Mouse (Mus musculus) midbrain, embryonic 10.5 days (tissue): ENCODE results near the gene Bglap. TPM values are rescaled to one million over a fixed set of nuclear protein-coding genes. Genes with fewer than 3 reads are reported as not detected.
"Not testable (repeated sequence)": the region's sequence is repeated elsewhere in the genome, so short reads cannot be mapped to it uniquely, and the experiment has no call there.

Source experiments
- DNase-seq: peaks from one replicate; pipeline ENCODE4 v3.0.0-alpha.2; 2017; ENCODE audit warnings: low spot score
- H3K27ac ChIP-seq: fragments of 300-500 bp; sonication (generic); replicated peaks from 2 replicates; pipeline ENCODE4 v1.5.1; 2016; ENCODE audit warnings: mild to moderate bottlenecking
- H3K27me3 ChIP-seq: fragments of 300-500 bp; sonication (generic); 2 replicates; pipeline ENCODE4 v1.6.1; 2016; ENCODE audit warnings: low read depth, mild to moderate bottlenecking; ENCODE audit not compliant: poor library complexity, severe bottlenecking
- H3K36me3 ChIP-seq: fragments of 300-500 bp; sonication (generic); 2 replicates; pipeline ENCODE4 v1.6.1; 2016; ENCODE audit warnings: mild to moderate bottlenecking, moderate library complexity
- H3K4me1 ChIP-seq: fragments of 300-500 bp; sonication (generic); 2 replicates; pipeline ENCODE4 v1.6.1; 2016
- H3K4me3 ChIP-seq: fragments of 300-500 bp; sonication (generic); 2 replicates; pipeline ENCODE4 v1.5.1; 2016; ENCODE audit warnings: mild to moderate bottlenecking, moderate library complexity
- H3K9me3 ChIP-seq: fragments of 300-500 bp; sonication (generic); replicated peaks from 2 replicates; pipeline ENCODE4 v1.6.1; 2016; ENCODE audit warnings: mild to moderate bottlenecking
- WGBS: fragments of 180-500 bp; shearing (Covaris S2); methylation state at CpG from one replicate; pipeline ENCODE4 v1.1.7; 2016; 5-methylcytosine and 5-hydroxymethylcytosine counted together
- polyA plus RNA-seq: library from polyadenylated mRNA; unstranded; fragments of >200 nt; fragmentation: Nextera tagmentation; extraction: Ambion mirVana; gene quantifications from 2 replicates; pipeline ENCODE4 v1.2.1, GENCODE M21; 2016

Bglap gene
- polyA plus RNA-seq, 1 experiment from 2014 or later: not detected

DNA sequence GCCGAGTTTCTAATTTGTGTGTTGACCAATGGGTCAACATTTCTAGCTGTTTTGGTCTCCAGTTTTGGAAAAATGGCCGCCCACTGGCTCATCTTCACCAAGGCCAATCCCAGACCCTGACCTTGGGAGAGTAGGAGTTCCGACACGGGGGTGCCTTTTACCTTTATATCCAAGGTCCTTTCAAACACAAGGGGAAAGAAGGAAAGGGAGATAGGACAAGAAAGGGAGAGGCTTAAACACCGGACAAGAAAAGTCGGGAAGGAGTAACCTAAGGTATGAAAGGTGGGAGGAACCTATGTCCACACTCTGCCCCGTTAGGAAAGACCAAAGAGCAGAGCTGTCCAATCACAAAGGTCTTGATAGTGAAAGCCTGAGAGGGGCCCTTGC is 26.4 kb upstream of the Bglap start:
- WGBS: 25% methylated on average over 7 of the region's 7 CpGs
- Histone ChIP-seq H3K27ac (peak overlapping the region; percentile 94), H3K4me3 (peak overlapping the region; percentile 80), H3K4me1 (peaks cover 42% of the 10 kb centered on the region), H3K9me3 (no peaks in the 10 kb centered on the region), H3K27me3 (no peaks in the 10 kb centered on the region), H3K36me3 (peaks cover 44% of the 10 kb centered on the region)
- DNase-seq: no peak

GRCm38 (mm10) chr3:88409741-88410644 is 25.7 kb upstream of the Bglap start, which contains the start of gene Pmf1:
TSS of gene Pmf1 (minus strand) at chr3:88410331.
- H3K4me3 ChIP-seq: peak within 1 kb of the TSS; percentile 80
- no peaks in the 10 kb centered on the region for H3K9me3 ChIP-seq
- H3K27me3 ChIP-seq: no peaks in the 10 kb centered on the region
- H3K27ac ChIP-seq: peak within 1 kb of the TSS; percentile 94
- peak; percentile 94 for DNase-seq
- WGBS: under 1% methylated on average over 54 of the region's 54 CpGs
- peaks cover 42% of the 10 kb centered on the region for H3K4me1 ChIP-seq
- peaks cover 37% of the 10 kb centered on the region for H3K36me3 ChIP-seq

DNA sequence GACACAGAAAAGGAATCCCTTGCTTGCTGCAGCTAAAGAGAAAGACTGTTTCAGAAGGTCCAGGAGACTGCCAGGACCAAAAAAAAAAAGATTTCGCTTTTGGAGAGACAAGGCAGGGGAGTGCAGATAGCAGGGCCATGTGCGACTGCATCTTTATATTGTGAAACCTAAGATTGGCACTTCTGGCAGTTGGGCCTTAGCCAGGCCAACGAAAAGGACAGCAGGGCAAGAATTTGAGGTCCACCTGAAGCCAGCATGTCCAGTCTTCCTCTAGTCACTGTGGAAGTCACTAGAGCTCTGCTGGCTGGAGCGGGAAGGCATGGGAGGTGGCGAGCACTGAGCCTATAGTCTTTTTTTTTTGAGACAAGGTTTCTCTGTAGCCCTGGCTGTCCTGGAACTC is 24.7 kb upstream of the Bglap start:
- Histone ChIP-seq H3K36me3 (peaks cover 36% of the 10 kb centered on the region), H3K9me3 (no peaks in the 10 kb centered on the region), H3K27ac (peak overlapping the region; percentile 94), H3K4me1 (peaks cover 42% of the 10 kb centered on the region), H3K27me3 (no peaks in the 10 kb centered on the region), H3K4me3 (peak overlapping the region; percentile 80)
- no peak for DNase-seq
- WGBS: 72% methylated on average over 5 of the region's 5 CpGs

DNA sequence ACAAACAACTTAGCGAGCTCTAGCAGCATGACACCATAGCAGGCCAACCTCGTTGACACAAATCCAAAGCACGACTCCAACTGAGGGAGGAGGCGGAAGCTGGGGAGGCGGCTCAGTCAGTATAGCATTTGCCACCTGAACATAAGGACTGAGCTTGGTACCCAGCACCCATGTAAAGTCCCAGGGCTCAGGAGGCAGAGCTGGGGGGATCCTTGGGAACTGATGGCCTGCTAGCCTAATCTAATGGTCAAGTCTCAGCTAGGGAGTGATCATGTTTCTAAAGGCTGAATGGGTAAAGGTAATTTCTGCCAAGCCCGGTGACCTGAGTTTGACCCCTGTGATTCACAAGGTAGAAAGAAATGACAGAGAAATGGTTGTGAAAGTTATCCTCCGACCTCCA is 23.3 kb upstream of the Bglap start:
- H3K27ac ChIP-seq: no peak overlapping the region

GRCm38 (mm10) chr3:88407090-88407489 is 22.8 kb upstream of the Bglap start:
- H3K27ac ChIP-seq: no peak overlapping the region; the same call in 1 of the 2 replicates
- no peaks in the 10 kb centered on the region for H3K27me3 ChIP-seq
- 5% methylated on average over 2 of the region's 2 CpGs for WGBS
- no peaks in the 10 kb centered on the region for H3K9me3 ChIP-seq
- peak; percentile 69 for DNase-seq
- H3K36me3 ChIP-seq: peaks cover 36% of the 10 kb centered on the region
- H3K4me3 ChIP-seq: no peak overlapping the region
- H3K4me1 ChIP-seq: peaks cover 42% of the 10 kb centered on the region

More for the DNA sequence above, 23.3 kb upstream of the Bglap start:
- Histone ChIP-seq H3K36me3 (peaks cover 36% of the 10 kb centered on the region), H3K4me3 (no peak overlapping the region), H3K27me3 (no peaks in the 10 kb centered on the region), H3K9me3 (no peaks in the 10 kb centered on the region), H3K4me1 (peaks cover 42% of the 10 kb centered on the region)
- DNase-seq: no peak
- WGBS: 66% methylated on average over 7 of the region's 7 CpGs

- no peak overlapping the region for H3K4me3 ChIP-seq
- WGBS: 93% methylated on average over 10 of the region's 10 CpGs
- H3K36me3 ChIP-seq: peaks cover 53% of the 10 kb centered on the region
- H3K4me1 ChIP-seq: peaks cover 23% of the 10 kb centered on the region
- H3K27ac ChIP-seq: no peak overlapping the region
- no peak for DNase-seq
- no peaks in the 10 kb centered on the region for H3K27me3 ChIP-seq
- H3K9me3 ChIP-seq: no peaks in the 10 kb centered on the region
These were observed 19.4 kb upstream of the Bglap start for GRCm38 (mm10) chr3:88403522-88404230.

GRCm38 (mm10) chr3:88398666-88399065 is 14.4 kb upstream of the Bglap start:
- H3K4me3 ChIP-seq: no peak overlapping the region
- 81% methylated on average over 2 of the region's 2 CpGs for WGBS
- H3K36me3 ChIP-seq: peaks cover 89% of the 10 kb centered on the region
- no peak for DNase-seq
- H3K4me1 ChIP-seq: no peaks in the 10 kb centered on the region
- no peaks in the 10 kb centered on the region for H3K27me3 ChIP-seq
- 0 out of 2 replicates have a peak overlapping the region, but pooled peaks have one; percentile 28 for H3K27ac ChIP-seq
- no peaks in the 10 kb centered on the region for H3K9me3 ChIP-seq

DNA sequence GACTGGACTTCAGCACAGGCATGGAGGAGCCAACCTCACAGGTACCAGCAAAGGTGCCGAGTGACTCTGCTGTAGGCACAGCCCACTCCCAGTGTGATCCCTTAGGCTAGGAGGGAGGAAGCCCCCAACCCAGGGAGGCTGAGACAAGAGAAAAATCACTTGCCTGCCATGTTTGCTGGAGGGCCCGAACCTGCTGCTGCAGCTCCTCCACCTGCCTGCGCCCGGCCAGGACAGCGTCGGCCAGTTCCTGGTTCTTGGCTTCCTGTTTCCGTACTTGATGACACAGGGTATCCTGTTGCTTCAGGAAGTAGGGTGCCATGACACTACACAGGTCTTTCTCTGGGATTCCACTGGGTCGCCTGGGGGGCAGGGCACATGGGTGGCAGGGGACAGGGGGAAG is 11.5 kb upstream of the Bglap start:
- 95% methylated on average over 8 of the region's 8 CpGs for WGBS
- no peak for DNase-seq
- no peak overlapping the region for H3K4me3 ChIP-seq
- H3K4me1 ChIP-seq: no peaks in the 10 kb centered on the region
- no peaks in the 10 kb centered on the region for H3K27me3 ChIP-seq
- no peak overlapping the region for H3K27ac ChIP-seq
- no peaks in the 10 kb centered on the region for H3K9me3 ChIP-seq
- H3K36me3 ChIP-seq: peaks cover 88% of the 10 kb centered on the region

- no peak for DNase-seq
- Histone ChIP-seq H3K9me3 (no peaks in the 10 kb centered on the region), H3K27ac (no peak overlapping the region), H3K27me3 (no peaks in the 10 kb centered on the region), H3K36me3 (peaks cover 88% of the 10 kb centered on the region), H3K4me3 (no peak overlapping the region), H3K4me1 (no peaks in the 10 kb centered on the region)
- 96% methylated on average over 6 of the region's 6 CpGs for WGBS
These were observed 11.0 kb upstream of the Bglap start for GRCm38 (mm10) chr3:88395288-88395687.

DNA sequence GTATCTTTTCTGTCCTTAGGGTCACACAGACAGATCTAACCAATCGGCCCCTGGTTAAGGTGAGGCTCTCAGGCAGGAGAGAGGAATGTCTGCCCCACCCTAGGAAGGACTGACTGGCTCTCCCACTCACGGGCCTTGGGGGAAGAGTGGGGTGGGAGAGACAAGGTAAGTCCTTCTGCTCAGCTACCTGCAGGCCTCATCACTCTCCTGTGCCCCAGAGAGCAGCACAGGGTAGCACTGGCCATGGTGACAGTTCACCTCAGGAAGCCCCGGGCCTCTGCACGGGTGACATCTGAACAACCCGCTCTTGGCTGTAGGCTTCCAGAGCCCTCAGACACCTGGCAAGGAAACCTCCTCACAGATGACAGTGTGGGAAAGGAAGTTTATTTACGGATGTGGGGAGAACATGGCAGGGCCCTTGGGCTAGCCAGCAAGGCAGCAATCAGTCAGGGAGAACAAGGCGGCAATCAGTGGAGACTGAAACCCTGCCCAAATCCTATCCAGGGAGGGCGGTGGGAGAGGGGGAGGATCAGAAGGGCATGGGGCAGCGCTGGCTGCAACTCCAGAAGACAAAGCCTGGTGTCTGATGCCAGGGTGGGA is 9.6 kb upstream of the Bglap start:
- Histone ChIP-seq H3K27ac (no peak overlapping the region), H3K36me3 (peaks cover 83% of the 10 kb centered on the region), H3K9me3 (no peaks in the 10 kb centered on the region), H3K27me3 (no peaks in the 10 kb centered on the region), H3K4me1 (no peaks in the 10 kb centered on the region), H3K4me3 (no peak overlapping the region)
- DNase-seq: no peak
- 93% methylated on average over 9 of the region's 9 CpGs for WGBS

DNA sequence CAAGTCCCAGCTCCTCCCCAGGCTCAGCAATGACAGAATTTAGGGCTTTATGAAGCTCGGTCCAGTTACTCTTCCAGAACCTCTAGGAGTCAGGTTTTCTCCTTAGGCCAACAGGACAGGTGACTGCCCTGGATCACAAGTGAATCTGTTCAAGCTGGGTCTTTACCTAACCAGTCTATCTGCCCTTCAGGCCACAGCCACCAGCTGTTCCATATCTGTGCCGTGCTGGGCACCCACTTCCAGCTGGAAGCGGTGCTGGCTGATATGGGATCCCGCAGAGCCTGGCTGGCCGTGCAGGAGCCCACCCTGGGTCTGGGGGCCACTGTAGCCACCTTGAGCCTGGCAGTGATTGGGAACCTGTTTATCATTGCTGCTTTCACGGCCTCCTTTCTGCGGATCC is 1.9 kb downstream of the Bglap start:
- not testable (repeated sequence) for H3K27me3 ChIP-seq, DNase-seq, H3K27ac ChIP-seq, H3K4me1 ChIP-seq, H3K9me3 ChIP-seq, H3K36me3 ChIP-seq, H3K4me3 ChIP-seq
- WGBS: 56% methylated on average over 3 of the region's 7 CpGs

GRCm38 (mm10) chr3:88381389-88382315 is 2.6 kb downstream of the Bglap start:
- H3K9me3 ChIP-seq, H3K36me3 ChIP-seq, H3K27me3 ChIP-seq: not testable (repeated sequence)
- H3K27ac ChIP-seq: peak overlapping the region; percentile 80
- peak overlapping the region; percentile 43 for H3K4me3 ChIP-seq
- H3K4me1 ChIP-seq: peaks cover 11% of the 10 kb centered on the region
- peak; percentile 59 for DNase-seq
- 8% methylated on average over 22 of the region's 22 CpGs for WGBS
